Mouse (Mus musculus): ENCODE measurements around the gene Aldh1b1. TPM values are rescaled to one million over a fixed set of nuclear protein-coding genes. Genes with fewer than 3 reads are reported as not detected.

The Aldh1b1 gene
- total RNA-seq, 2 experiments from 2014 or later, result 0.50 to 0.64 TPM

- no peak for DNase-seq (ENCODE audit: low spot score)
Measured at GRCm38 (mm10) chr4:45783671-45784070, 15.2 kb upstream of the Aldh1b1 start.

- DNase-seq (ENCODE audit: low spot score), result no peak
Measured at GRCm38 (mm10) chr4:45785959-45786358, 12.9 kb upstream of the Aldh1b1 start.

- DNase-seq (ENCODE audit: low spot score), result no peak
Measured at GRCm38 (mm10) chr4:45786674-45787073, 12.1 kb upstream of the Aldh1b1 start.

GRCm38 (mm10) chr4:45788446-45789081 is 10.3 kb upstream of the Aldh1b1 start:
- no peak for DNase-seq (ENCODE audit: low spot score)

- DNase-seq (ENCODE audit: low spot score), result no peak
Measured at GRCm38 (mm10) chr4:45789263-45789958, 9.4 kb upstream of the Aldh1b1 start.

- no peak for DNase-seq (ENCODE audit: low spot score)
Measured at GRCm38 (mm10) chr4:45790018-45790417, 8.8 kb upstream of the Aldh1b1 start.

- DNase-seq (ENCODE audit: low spot score), result no peak
Measured at GRCm38 (mm10) chr4:45795191-45795811, 3.5 kb upstream of the Aldh1b1 start.

GRCm38 (mm10) chr4:45796760-45797159 is 2.1 kb upstream of the Aldh1b1 start:
- no peak for DNase-seq (ENCODE audit: low spot score)

GRCm38 (mm10) chr4:45799956-45800537 is 1.2 kb downstream of the Aldh1b1 start:
- DNase-seq (ENCODE audit: low spot score), result no peak

- DNase-seq (ENCODE audit: low spot score), result no peak
Measured at GRCm38 (mm10) chr4:45802900-45803299, 4.1 kb downstream of the Aldh1b1 start.

- no peak for DNase-seq (ENCODE audit: low spot score)
Measured at GRCm38 (mm10) chr4:45808034-45808433, 9.2 kb downstream of the Aldh1b1 start.

GRCm38 (mm10) chr4:45811250-45811649 is 12.4 kb downstream of the Aldh1b1 start:
- no peak for DNase-seq (ENCODE audit: low spot score)

- DNase-seq (ENCODE audit: low spot score), result peak; percentile 3
Measured at GRCm38 (mm10) chr4:45815542-45815941, 16.7 kb downstream of the Aldh1b1 start.

GRCm38 (mm10) chr4:45818814-45819207 is 20.0 kb downstream of the Aldh1b1 start:
- DNase-seq (ENCODE audit: low spot score), result no peak

- DNase-seq (ENCODE audit: low spot score), result no peak
Measured at GRCm38 (mm10) chr4:45819208-45819931, 20.5 kb downstream of the Aldh1b1 start.

- DNase-seq (ENCODE audit: low spot score), result peak; percentile 56
Measured at GRCm38 (mm10) chr4:45820074-45820830, 21.4 kb downstream of the Aldh1b1 start.

- DNase-seq (ENCODE audit: low spot score), result no peak
Measured at GRCm38 (mm10) chr4:45821995-45822394, 23.2 kb downstream of the Aldh1b1 start.

- DNase-seq (ENCODE audit: low spot score), result no peak
Measured at GRCm38 (mm10) chr4:45822781-45823575, 24.2 kb downstream of the Aldh1b1 start.

- no peak for DNase-seq (ENCODE audit: low spot score)
Measured at GRCm38 (mm10) chr4:45824049-45824760, 25.4 kb downstream of the Aldh1b1 start.

All from gastrocnemius, adult 18-20 months (tissue).